Mouse (Mus musculus) heart, adult 2 months (tissue): ENCODE data around the gene Fam107a.

Experiments
- CTCF ChIP-seq: fragments of 200-600 bp; IDR thresholded peaks from 2 replicates; pipeline ENCODE4 v1.8.1; 2022; ENCODE audit warnings: antibody characterized with exemption, mild to moderate bottlenecking, moderate library complexity
- EP300 ChIP-seq: fragments of 200-500 bp; IDR thresholded peaks from 2 replicates; pipeline ENCODE4 v1.6.1; 2011; ENCODE audit warnings: low read depth, low read length, control low read depth; ENCODE audit not compliant: insufficient read depth
- POLR2A ChIP-seq: fragments of 200-500 bp; IDR thresholded peaks from 2 replicates; pipeline ENCODE4 v1.6.1; 2011; ENCODE audit warnings: mild to moderate bottlenecking, low read depth, low read length, control low read depth; ENCODE audit not compliant: insufficient read depth

DNA sequence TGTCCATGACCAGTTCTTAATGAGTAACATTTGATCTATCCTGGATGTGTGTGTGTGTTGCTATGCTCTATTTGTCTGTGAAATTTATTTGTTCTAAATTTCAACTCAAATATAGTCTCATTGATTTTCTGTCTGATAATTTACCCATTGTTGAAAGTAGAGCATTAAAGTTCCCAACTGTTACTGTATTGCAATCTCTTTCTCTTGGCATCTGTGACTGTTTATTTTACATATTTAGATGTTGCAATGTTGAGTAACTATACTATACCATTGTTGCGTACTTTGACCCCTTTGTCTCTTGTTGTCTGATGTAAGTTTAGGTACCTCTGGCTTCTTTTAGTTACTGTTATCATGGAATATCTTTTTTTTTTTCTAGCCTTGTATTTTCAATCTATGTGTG lies 53.4 kb downstream of the Fam107a start:
- TF ChIP-seq CTCF (no peak), POLR2A (no peak), EP300 (no peak)
